Mouse (Mus musculus) MEL (cell line): ENCODE measurements around the gene Olfr1233. TPM values are rescaled to one million over a fixed set of nuclear protein-coding genes. Genes with fewer than 3 reads are reported as not detected.

Source experiments
- DNase-seq: peaks from one replicate; pipeline ENCODE4 v3.0.0; 2011; ENCODE audit warnings: low read depth, low spot score
- H3K27ac ChIP-seq: 2 replicates; pipeline ENCODE4 v1.5.1; 2012; ENCODE audit warnings: low read depth, mild to moderate bottlenecking, control low read depth, low read length, moderate library complexity; ENCODE audit not compliant: control insufficient read depth
- H3K27me3 ChIP-seq, 2 experiments: fragments of 150-350 bp in 1 of 2; sonication (generic) in 1 of 2; 2 replicates each; pipeline ENCODE4 v1.6.1; 2012; ENCODE audit warnings: low read length in 2 of 2, mild to moderate bottlenecking in 2 of 2, improper control_type of control experiment in 1 of 2, moderate library complexity in 1 of 2; ENCODE audit not compliant: insufficient read depth in 2 of 2, control insufficient read depth in 1 of 2
- H3K36me3 ChIP-seq, 2 experiments: 2 replicates each; pipeline ENCODE4 v1.6.1; 2012 to 2014; ENCODE audit warnings: low read length in 2 of 2, improper control_type of control experiment in 1 of 2, inconsistent platforms in 1 of 2, mild to moderate bottlenecking in 1 of 2; ENCODE audit not compliant: insufficient read depth in 2 of 2, control insufficient read depth in 1 of 2
- H3K4me1 ChIP-seq, 2 experiments: fragments of 150-350 bp in 1 of 2; sonication (generic) in 1 of 2; 2 replicates each; pipeline ENCODE4 v1.6.1; 2012; ENCODE audit warnings: low read length in 2 of 2, improper control_type of control experiment in 1 of 2, mild to moderate bottlenecking in 1 of 2; ENCODE audit not compliant: insufficient read depth in 2 of 2, control insufficient read depth in 1 of 2
- H3K4me3 ChIP-seq, 2 experiments: fragments of 150-350 bp in 1 of 2; sonication (generic) in 1 of 2; 2 replicates each; pipeline ENCODE4 v1.5.1; 2012; ENCODE audit warnings: low read depth in 2 of 2, low read length in 2 of 2, mild to moderate bottlenecking in 2 of 2, moderate library complexity in 2 of 2, control low read depth in 1 of 2, improper control_type of control experiment in 1 of 2; ENCODE audit not compliant: control insufficient read depth in 1 of 2, insufficient read depth in 1 of 2
- H3K79me2 ChIP-seq: 2 replicates; pipeline ENCODE4 v1.6.1; 2012; ENCODE audit warnings: mild to moderate bottlenecking, low read length, moderate library complexity; ENCODE audit not compliant: control insufficient read depth, poor library complexity, insufficient read depth
- H3K9ac ChIP-seq: 2 replicates; pipeline ENCODE4 v1.6.1; 2012; ENCODE audit warnings: low read depth, mild to moderate bottlenecking, control low read depth, low read length, moderate library complexity; ENCODE audit not compliant: control insufficient read depth, poor library complexity, severe bottlenecking
- H3K9me3 ChIP-seq: fragments of 150-350 bp; sonication (generic); replicated peaks from 2 replicates; pipeline ENCODE4 v1.6.1; 2012; ENCODE audit warnings: mild to moderate bottlenecking, low read length, improper control_type of control experiment, moderate library complexity; ENCODE audit not compliant: insufficient read depth
- CHD1 ChIP-seq: IDR thresholded peaks from 2 replicates; pipeline ENCODE4 v1.6.1; 2012; ENCODE audit warnings: low read depth, mild to moderate bottlenecking, inconsistent platforms, low read length, improper control_type of control experiment
- CHD2 ChIP-seq: IDR thresholded peaks from 2 replicates; pipeline ENCODE4 v1.6.1; 2011; ENCODE audit warnings: low read length, improper control_type of control experiment
- E2F4 ChIP-seq: IDR thresholded peaks from 2 replicates; pipeline ENCODE4 v1.6.1; 2011; ENCODE audit warnings: low read depth, low read length, improper control_type of control experiment, borderline replicate concordance
- EP300 ChIP-seq, 2 experiments: IDR thresholded peaks; 2 replicates each; pipeline ENCODE4 v1.6.1; 2011; ENCODE audit warnings: improper control_type of control experiment in 2 of 2, low read length in 2 of 2, low read depth in 1 of 2, mild to moderate bottlenecking in 1 of 2
- GABPA ChIP-seq: IDR thresholded peaks from 2 replicates; pipeline ENCODE4 v1.6.1; 2012; ENCODE audit warnings: low read depth, mild to moderate bottlenecking, inconsistent platforms, low read length, improper control_type of control experiment, moderate library complexity
- JUND ChIP-seq: IDR thresholded peaks from 2 replicates; pipeline ENCODE4 v1.6.1; 2011; ENCODE audit warnings: low read depth, mild to moderate bottlenecking, improper control_type of control experiment, low read length
- KAT2A ChIP-seq: conservative IDR thresholded peaks from 2 replicates; pipeline ENCODE4 v1.6.1; 2012; ENCODE audit warnings: low read depth, low read length, improper control_type of control experiment, inconsistent platforms
- MEF2A ChIP-seq: IDR thresholded peaks from 2 replicates; pipeline ENCODE4 v1.6.1; 2014; ENCODE audit warnings: low read depth, mild to moderate bottlenecking, inconsistent platforms, low read length, improper control_type of control experiment; ENCODE audit not compliant: poor library complexity, insufficient replicate concordance, severe bottlenecking; ENCODE audit errors: extremely low read depth
- POLR2A ChIP-seq, 2 experiments: IDR thresholded peaks; 2 replicates each; pipeline ENCODE4 v1.6.1; 2011 to 2012; ENCODE audit warnings: low read length in 2 of 2, mild to moderate bottlenecking in 2 of 2, control low read depth in 1 of 2, improper control_type of control experiment in 1 of 2, low read depth in 1 of 2, moderate library complexity in 1 of 2; ENCODE audit not compliant: control insufficient read depth in 1 of 2, insufficient read depth in 1 of 2, poor library complexity in 1 of 2
- POLR2AphosphoS2 ChIP-seq: IDR thresholded peaks from 2 replicates; pipeline ENCODE4 v1.6.1; 2011; ENCODE audit warnings: low read length, improper control_type of control experiment
- POLR2AphosphoS5 ChIP-seq: IDR thresholded peaks from 2 replicates; pipeline ENCODE4 v1.6.1; 2012; ENCODE audit warnings: low read depth, borderline replicate concordance, mild to moderate bottlenecking, inconsistent platforms, low read length, moderate library complexity, mixed read lengths
- SIN3A ChIP-seq: IDR thresholded peaks from 2 replicates; pipeline ENCODE4 v1.6.1; 2012; ENCODE audit warnings: low read length, improper control_type of control experiment, inconsistent platforms
- TBP ChIP-seq: IDR thresholded peaks from 2 replicates; pipeline ENCODE4 v1.8.0; 2011; ENCODE audit warnings: low read depth, low read length, improper control_type of control experiment
- TCF12 ChIP-seq: IDR thresholded peaks from 2 replicates; pipeline ENCODE4 v1.6.1; 2014; ENCODE audit warnings: low read depth, mild to moderate bottlenecking, inconsistent platforms, low read length, improper control_type of control experiment, moderate library complexity
- USF1 ChIP-seq: IDR thresholded peaks from 2 replicates; pipeline ENCODE4 v1.6.1; 2014; ENCODE audit warnings: low read depth, mild to moderate bottlenecking, inconsistent platforms, low read length, improper control_type of control experiment, moderate library complexity
- USF2 ChIP-seq, 2 experiments: IDR thresholded peaks; 2 replicates each; pipeline ENCODE4 v1.6.1; 2011 to 2012; ENCODE audit warnings: improper control_type of control experiment in 2 of 2, low read length in 2 of 2, borderline replicate concordance in 1 of 2, inconsistent platforms in 1 of 2, low read depth in 1 of 2, mild to moderate bottlenecking in 1 of 2; ENCODE audit not compliant: insufficient read depth in 1 of 2
- polyA plus RNA-seq, 2 experiments: library from polyadenylated mRNA; stranded (reverse) in 1 of 2; unstranded in 1 of 2; fragments of >175 nt in 1 of 2; fragments of >200 nt in 1 of 2; gene quantifications; 2 replicates each; pipeline versions ENCODE4 v1.2.1 to v1.2.4; 2012; ENCODE audit warnings: low replicate concordance in 2 of 2, low read depth in 1 of 2; ENCODE audit not compliant: insufficient read length in 2 of 2, insufficient read depth in 1 of 2, missing spikeins in 1 of 2
- total RNA-seq: library from RNA; depleted of rRNA; stranded (reverse); fragments of 300-350 nt; gene quantifications from 2 replicates; pipeline ENCODE4 v1.2.3, GENCODE M21; 2012

The Olfr1233 gene
- total and polyA plus RNA-seq, 3 experiments: not detected

GRCm38 (mm10) chr2:89306974-89307373 lies 35.2 kb downstream of the Olfr1233 start, which contains the start of gene Olfr1231:
Gene Olfr1231 (minus strand): TSS chr2:89307074.
- Histone ChIP-seq H3K36me3 (no peaks in the 10 kb centered on the region), H3K27ac (no peak within 1 kb of the TSS), H3K4me3 (no peak within 1 kb of the TSS), H3K4me1 (no peaks in the 10 kb centered on the region), H3K27me3 (no peaks in the 10 kb centered on the region), H3K79me2 (no peaks in the 10 kb centered on the region), H3K9ac (no peak within 1 kb of the TSS), H3K9me3 (no peaks in the 10 kb centered on the region)
- TF ChIP-seq TCF12 (no peak), MEF2A (no peak), USF1 (no peak), POLR2AphosphoS5 (no peak), CHD1 (no peak), GABPA (no peak), TBP (no peak), E2F4 (no peak), POLR2A (IDR thresholded peaks at IDR 0.05; ENCODE audit: control insufficient read depth in 1 of 2, insufficient read depth in 1 of 2, low read depth in 1 of 2, low read length in 2 of 2, poor library complexity in 1 of 2) (no peak)
- DNase-seq: no peak

GRCm38 (mm10) chr2:89297168-89297567 lies 45.0 kb downstream of the Olfr1233 start, which contains the start of gene Olfr1230:
Gene Olfr1230 (minus strand): TSS chr2:89297268.
- Histone ChIP-seq H3K9me3 (no peaks in the 10 kb centered on the region), H3K9ac (no peak within 1 kb of the TSS), H3K4me3 (no peak within 1 kb of the TSS), H3K4me1 (no peaks in the 10 kb centered on the region; a peak in 1 of 4 replicates), H3K36me3 (no peaks in the 10 kb centered on the region), H3K27me3 (no peaks in the 10 kb centered on the region), H3K27ac (no peak within 1 kb of the TSS), H3K79me2 (no peaks in the 10 kb centered on the region)
- TF ChIP-seq POLR2AphosphoS2 (no peak), USF1 (no peak), KAT2A (no peak), TCF12 (no peak), USF2 (IDR thresholded peaks at IDR 0.05; ENCODE audit: borderline replicate concordance in 1 of 2, insufficient read depth in 1 of 2, low read depth in 1 of 2, low read length in 2 of 2) (no peak), SIN3A (no peak), CHD2 (no peak), EP300 (IDR thresholded peaks at IDR 0.05; ENCODE audit: low read depth in 1 of 2, low read length in 2 of 2) (no peak), JUND (no peak)
- no peak for DNase-seq
